Mouse (Mus musculus) spleen, embryonic (tissue): ENCODE data around the gene Mrps11.

ENCODE experiments used
- CTCF ChIA-PET: fragments of 350-600 bp; sonication (Branson Sonifier 250); formaldehyde crosslinking; loops from one replicate; lab custom pipeline; 2022; lab: Charles Lee

Gene Mrps11

DNA sequence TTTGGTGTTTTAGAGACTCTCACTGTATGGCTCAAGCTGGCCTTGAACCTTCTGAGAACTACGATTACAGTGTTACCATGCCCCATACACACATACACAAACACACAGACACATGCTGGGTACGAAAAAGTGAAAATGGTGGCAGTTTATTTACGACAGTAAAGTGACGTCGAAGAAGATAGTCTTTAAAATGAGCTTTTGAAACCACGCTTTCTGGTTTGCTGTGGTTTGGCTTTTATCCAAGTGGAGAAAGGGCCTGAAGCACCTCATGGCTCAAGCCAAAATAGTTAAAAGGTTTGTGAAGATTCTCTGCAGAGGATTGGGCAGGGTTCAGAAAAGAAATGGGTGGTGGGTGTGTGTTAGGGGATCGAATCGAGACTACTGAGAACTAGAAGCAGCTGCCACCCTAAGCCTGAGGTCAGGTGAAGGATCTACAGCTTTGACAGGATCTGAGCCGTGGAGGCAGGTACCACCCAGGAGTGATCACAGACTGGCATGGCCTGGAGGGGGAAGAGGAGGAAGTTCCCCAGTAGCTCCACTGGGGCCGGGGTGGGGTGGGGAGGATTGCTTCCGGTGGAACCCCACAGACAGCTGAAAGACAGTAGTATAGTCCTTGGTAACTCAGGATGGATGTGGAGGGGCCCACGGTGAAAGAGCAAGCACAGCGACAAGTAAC is 11.1 kb downstream of the Mrps11 start:
- CTCF ChIA-PET: no interaction called here

DNA sequence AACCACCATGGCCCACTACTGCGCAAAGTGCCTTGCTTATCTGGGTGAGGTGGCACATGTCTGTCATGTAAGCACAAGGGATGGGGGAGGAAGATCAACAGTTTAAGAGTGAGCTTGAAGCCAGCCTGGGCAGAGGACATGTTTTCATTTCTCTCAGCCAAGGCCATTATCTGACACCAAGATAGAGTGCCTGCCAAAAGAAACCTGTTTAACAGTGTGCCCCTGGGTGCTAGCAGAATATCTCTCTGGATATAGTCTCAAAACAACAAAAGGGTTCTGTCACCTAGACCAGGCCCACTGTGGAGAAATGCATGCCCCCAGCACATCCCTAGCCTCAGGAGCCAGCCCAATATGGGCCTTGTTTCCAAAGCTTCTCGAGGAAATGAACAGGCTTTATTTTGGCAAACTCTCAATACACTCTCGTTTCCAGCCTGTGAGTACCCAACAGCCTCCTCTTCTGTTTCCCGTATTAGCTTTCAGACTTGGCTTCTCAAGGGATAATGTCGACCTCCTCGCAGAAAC is 11.7 kb downstream of the Mrps11 start:
- CTCF ChIA-PET: no interaction called here

DNA sequence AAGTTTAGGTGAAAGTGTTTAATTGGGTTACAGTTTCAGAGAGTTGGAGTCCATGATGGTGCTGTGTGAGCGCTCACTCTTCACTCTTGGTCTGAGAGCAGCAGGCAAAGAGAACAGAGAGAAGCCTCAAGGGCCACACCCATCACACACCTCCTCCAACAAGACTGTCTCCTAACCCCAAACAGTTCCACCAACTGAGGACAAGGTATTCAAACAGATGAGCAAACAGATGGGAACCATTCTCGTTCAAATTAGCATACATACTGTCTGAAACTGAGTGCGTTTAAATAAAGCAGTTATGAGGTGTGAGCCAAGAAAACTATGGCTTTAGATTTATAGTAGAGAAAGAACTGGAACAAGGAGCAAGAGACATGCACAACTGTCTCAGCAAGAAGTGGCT is 13.7 kb downstream of the Mrps11 start:
- CTCF ChIA-PET: no interaction called here

DNA sequence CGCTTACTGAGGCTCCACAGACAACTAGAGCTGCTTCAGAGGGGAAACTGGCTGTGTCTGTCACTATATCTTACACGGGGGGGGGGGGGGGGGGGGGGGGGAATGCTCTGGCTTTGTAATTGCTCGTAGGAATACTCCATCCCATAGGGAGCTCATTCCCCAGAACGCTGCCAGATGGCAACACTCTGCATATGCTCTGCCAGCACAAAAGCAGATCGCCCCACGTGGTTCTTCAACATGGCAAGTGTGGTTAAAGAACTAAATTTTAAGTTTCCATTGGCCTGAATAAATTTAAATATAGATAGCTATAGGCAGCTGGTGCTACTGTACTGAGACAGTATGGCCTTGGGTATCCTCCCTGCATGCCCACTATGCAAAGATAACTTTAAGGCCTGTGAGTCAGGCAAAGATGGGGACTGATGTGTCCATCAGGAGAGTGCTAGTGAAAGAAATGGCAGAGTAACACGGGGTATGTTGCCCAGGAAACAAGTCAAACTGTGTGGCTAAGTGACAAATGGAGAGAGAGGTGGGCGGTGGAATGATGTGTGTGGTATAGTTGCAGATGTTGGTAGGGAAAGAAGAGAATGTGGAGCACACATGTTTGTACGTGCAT is 15.0 kb downstream of the Mrps11 start:
- CTCF ChIA-PET: interaction anchor here (0.5 kb wide), 1 partner anchor 204 kb away, joined by 4 read pairs; no protein-coding TSS in a partner anchor

DNA sequence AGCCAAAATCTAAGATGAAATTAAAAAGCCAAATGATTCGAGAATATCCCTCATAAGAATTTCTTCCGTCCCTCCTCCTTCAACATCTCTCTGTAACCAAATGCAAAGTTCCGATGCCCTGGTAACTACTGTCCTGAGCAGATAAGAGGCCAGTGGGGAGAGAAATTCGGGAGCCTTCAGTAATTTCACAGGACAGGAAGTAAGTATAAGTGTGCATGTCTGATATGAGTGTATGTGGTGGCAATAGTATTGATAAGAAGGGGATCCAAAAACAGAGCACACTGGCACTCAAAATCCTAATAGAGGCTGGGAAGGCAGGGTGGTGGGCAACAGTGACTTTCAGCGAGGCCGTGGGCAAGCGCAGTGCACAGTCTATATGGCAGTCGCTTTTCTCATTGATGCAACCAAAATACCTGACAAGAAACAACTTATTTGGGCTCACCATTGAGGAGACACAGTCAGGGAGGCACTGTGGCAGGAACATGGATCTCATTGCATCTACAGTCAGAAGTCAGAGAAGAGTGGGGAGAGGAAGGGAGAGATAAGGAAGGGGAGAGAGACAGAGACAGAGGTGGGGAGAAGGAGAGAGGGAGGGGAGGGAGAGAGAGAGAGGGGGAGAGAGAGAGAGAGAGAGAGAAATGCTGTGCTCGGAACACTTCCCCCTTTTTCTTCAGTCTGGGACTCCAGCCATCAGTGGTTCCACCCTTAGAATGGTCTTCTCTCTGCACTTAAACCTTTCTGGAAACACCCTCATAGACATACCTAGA is 17.0 kb downstream of the Mrps11 start:
- CTCF ChIA-PET: no interaction called here

- CTCF ChIA-PET: no interaction called here
These were observed 20.9 kb downstream of the Mrps11 start for GRCm38 (mm10) chr7:78803841-78804240.

GRCm38 (mm10) chr7:78807192-78807591 is 24.3 kb downstream of the Mrps11 start:
- CTCF ChIA-PET: no interaction called here

- CTCF ChIA-PET: no interaction called here
These were observed 30.9 kb downstream of the Mrps11 start for GRCm38 (mm10) chr7:78813791-78814190.

DNA sequence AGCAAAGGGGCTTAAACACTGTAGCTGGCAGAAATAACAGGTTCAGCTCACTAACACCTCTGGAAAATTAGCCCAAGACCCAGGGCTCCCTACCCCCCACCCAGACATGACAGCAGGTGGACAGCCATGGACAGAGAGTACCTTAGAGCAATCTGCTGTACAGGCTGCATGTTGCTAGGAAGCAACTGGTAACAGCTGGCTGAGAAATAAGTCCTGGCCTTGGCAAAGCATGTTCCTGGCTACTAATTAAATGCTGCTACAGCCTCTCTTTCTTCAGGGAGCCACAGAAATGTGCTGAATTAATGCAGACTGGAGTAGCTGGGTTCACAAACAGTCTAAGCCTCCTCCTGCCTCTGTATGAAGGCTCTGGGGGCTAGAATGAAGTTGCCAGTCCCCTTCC is 31.8 kb downstream of the Mrps11 start:
- CTCF ChIA-PET: no interaction called here

DNA sequence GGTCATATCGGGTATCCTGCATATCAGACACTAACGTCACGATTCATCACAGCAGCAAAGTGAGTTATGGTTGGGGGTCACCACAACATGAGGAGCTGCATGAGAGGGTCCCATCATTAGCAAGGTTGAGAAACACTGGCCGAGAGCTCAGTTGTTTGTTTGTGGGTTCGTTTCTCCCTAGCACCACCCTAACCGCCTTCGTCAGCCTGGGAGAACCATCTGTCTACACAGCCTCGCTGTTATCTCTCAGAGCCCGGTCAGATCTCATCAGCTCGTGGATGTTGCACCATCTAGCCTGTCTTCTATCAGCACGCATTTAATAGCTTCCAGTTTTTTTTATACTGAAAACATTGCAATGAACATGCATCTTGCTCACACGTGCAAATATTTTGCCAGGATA is 35.4 kb downstream of the Mrps11 start:
- CTCF ChIA-PET: no interaction called here

GRCm38 (mm10) chr7:78826682-78827385 is 43.9 kb downstream of the Mrps11 start:
- CTCF ChIA-PET: no interaction called here

GRCm38 (mm10) chr7:78827749-78828362 is 44.9 kb downstream of the Mrps11 start:
- CTCF ChIA-PET: no interaction called here

DNA sequence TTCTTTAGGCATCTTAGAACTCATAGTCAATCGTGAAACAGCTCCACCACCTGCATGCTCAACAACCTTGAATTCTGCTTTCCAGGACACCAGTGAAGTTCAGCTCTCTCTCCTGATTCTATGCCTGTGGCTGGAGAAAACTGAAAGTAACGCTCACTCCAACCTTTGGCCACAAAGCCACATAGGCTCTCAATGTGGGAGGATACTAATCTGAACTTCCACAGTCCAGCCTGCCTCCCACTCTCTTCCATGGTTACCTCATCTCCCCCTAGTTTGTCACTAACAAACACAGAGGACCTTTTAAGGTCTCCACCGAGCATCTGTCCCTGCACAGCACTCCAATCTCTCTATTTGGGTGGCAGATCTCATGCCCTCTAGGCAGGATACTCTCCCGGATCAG is 52.7 kb downstream of the Mrps11 start:
- CTCF ChIA-PET: no interaction called here

- CTCF ChIA-PET: no interaction called here
These were observed 54.3 kb downstream of the Mrps11 start for GRCm38 (mm10) chr7:78837250-78837649.

- CTCF ChIA-PET: no interaction called here
These were observed 58.7 kb downstream of the Mrps11 start for GRCm38 (mm10) chr7:78841601-78842000.
